Mouse (Mus musculus) T-cell, adult 66 days (primary cell): ENCODE data around the gene Tmem37. TPM values are rescaled to one million over a fixed set of nuclear protein-coding genes. Genes with fewer than 3 reads are reported as not detected.

Experiments
- total RNA-seq, 2 experiments: library from RNA; stranded (reverse); gene quantifications; 3 replicates in 1 of 2; 4 replicates in 1 of 2; pipeline ENCODE4 v1.2.4; 2023

Gene Tmem37
- total RNA-seq, result not detected

GRCm38 (mm10) chr1:120073519-120074306 is at the start of gene Tmem37:
Tmem37 (minus strand) TSS chr1:120074074.

DNA sequence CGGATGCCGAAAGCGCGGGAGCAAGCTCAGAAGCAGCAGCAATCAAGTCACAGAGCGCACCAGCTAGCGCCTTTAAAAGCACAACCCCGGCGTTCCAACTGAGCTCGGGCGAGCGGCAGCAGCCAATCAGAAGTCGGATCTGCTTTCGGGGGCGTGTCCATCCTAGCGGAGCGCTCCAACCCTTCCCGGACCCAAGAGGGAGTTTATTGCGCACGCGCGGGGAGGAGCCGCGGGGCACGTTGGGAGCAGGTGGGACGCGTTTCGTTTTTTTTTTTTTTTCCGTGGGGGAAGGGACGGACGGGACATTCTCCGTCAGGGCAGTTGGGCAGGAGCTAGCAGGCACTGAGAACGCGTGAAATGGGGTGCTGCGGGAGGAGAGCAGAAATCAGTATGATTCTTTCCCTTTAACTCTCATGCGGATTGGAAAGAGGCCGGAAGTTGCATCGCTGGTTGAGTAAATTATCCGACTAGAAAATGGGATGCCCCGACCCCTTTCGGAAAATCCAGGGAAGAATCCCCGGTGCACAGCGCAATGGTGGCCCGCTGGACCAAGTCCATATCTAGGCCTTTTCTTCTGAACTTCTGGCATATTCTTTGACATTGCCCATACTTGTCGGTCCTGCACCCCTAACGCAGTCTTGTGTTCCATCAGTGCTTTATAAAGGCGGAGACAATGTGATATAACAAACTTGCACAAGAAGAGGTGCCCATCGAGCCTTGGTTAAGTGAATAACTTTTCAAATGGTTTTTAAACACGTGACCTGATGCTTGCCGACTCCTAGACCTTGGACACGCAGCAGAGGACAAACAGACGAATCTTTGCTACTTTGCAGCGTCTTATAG is 47.3 kb upstream of the Tmem37 start, which contains the start of the genes Dbi and 3110009E18Rik:
Gene Dbi (minus strand): TSS at position 110 of the 843 bp plus-strand sequence.
Gene 3110009E18Rik (plus strand): TSS at position 219 of the 843 bp plus-strand sequence.

Other genes with a start within 250 kb of the Tmem37 start
- 10 to 100 TPM; 33.0 to 36.8 TPM for gene Ptpn4, start 236.5 kb downstream of the Tmem37 start, total RNA-seq
- 1 to 10 TPM; 3.8 to 3.9 TPM for gene Tmem177, start 160.9 kb downstream of the Tmem37 start, total RNA-seq
- not detected for gene Cfap221, start 76.8 kb downstream of the Tmem37 start, total RNA-seq
- not detected for gene Sctr, start 67.2 kb downstream of the Tmem37 start, total RNA-seq
- 10 to 100 TPM; 33.2 to 39.4 TPM for gene Dbi, start 47.0 kb upstream of the Tmem37 start, total RNA-seq
- gene 3110009E18Rik, start 47.1 kb upstream of the Tmem37 start, total RNA-seq, result 10 to 100 TPM; 13.7 to 13.8 TPM
- gene Steap3, start 198.6 kb upstream of the Tmem37 start, total RNA-seq, result 1 to 10 TPM; 1.4 to 1.5 TPM